Mouse (Mus musculus) common myeloid progenitor, adult 5-6 weeks (primary cell): ENCODE measurements around the gene Prkag2. TPM values are rescaled to one million over a fixed set of nuclear protein-coding genes. Genes with fewer than 3 reads are reported as not detected.

Experiments
- total RNA-seq: library from RNA; stranded (forward); fragments of 200-1000, 187-1606 nt; gene quantifications from 2 replicates; pipeline ENCODE4 v1.2.3, GENCODE M21; 2017

The Prkag2 gene
- total RNA-seq, 1 experiment from 2014 or later = 26.3 TPM

Other genes starting within 250 kb of the Prkag2 start
- not detected in 2 replicates for gene Galntl5, start 80.8 kb upstream of the Prkag2 start, total RNA-seq
- gene Galnt11, start 121.3 kb upstream of the Prkag2 start, total RNA-seq = 14.7 and 21.3 TPM in 2 replicates
- not detected in 2 replicates for gene E130116L18Rik, start 122.5 kb upstream of the Prkag2 start, total RNA-seq